Mouse (Mus musculus) myocyte (in vitro differentiated cells): Measurements from ENCODE around the gene Scn4b. TPM values are rescaled to one million over a fixed set of nuclear protein-coding genes. Genes with fewer than 3 reads are reported as not detected.

Source experiments
- H3K27me3 ChIP-seq: one replicate; pipeline ENCODE4 v1.6.1; 2011; ENCODE audit not compliant: control insufficient read depth, insufficient read depth, insufficient read length
- H3K36me3 ChIP-seq: one replicate; pipeline ENCODE4 v1.6.1; 2011; ENCODE audit not compliant: control insufficient read depth, insufficient read depth
- H3K4me2 ChIP-seq: one replicate; pipeline ENCODE4 v1.6.1; 2011; ENCODE audit warnings: low read depth, control low read depth
- H3K4me3 ChIP-seq: one replicate; pipeline ENCODE4 v1.5.1; 2011; ENCODE audit warnings: mild to moderate bottlenecking, control low read depth, moderate library complexity
- H3K79me2 ChIP-seq: one replicate; pipeline ENCODE4 v1.6.1; 2011; ENCODE audit not compliant: control insufficient read depth, insufficient read depth
- H3ac ChIP-seq: one replicate; pipeline ENCODE4 v1.6.1; 2011; ENCODE audit not compliant: control insufficient read depth, insufficient read length
- CEBPB ChIP-seq: IDR thresholded peaks from 2 replicates; pipeline ENCODE4 v1.6.1; 2011; ENCODE audit warnings: mild to moderate bottlenecking, moderate library complexity; ENCODE audit not compliant: poor library complexity, insufficient read depth, severe bottlenecking
- E2F4 ChIP-seq: IDR thresholded peaks from one replicate; pipeline ENCODE4 v1.6.1; 2011; ENCODE audit warnings: mild to moderate bottlenecking, control low read depth, moderate library complexity; ENCODE audit not compliant: insufficient read depth
- MAX ChIP-seq: IDR thresholded peaks from one replicate; pipeline ENCODE4 v1.6.1; 2011; ENCODE audit warnings: low read depth, mild to moderate bottlenecking, control low read depth
- MYOD1 ChIP-seq, 3 experiments: IDR thresholded peaks; one replicate each; pipeline ENCODE4 v1.6.1; 2011; ENCODE audit warnings: control low read depth in 2 of 3, low read depth in 2 of 3, mild to moderate bottlenecking in 2 of 3, moderate library complexity in 1 of 3; ENCODE audit not compliant: insufficient read length in 2 of 3, control insufficient read depth in 1 of 3
- MYOG ChIP-seq, 3 experiments: IDR thresholded peaks; one replicate each; pipeline ENCODE4 v1.6.1; 2011; ENCODE audit warnings: control low read depth in 2 of 3, low read depth in 2 of 3, mild to moderate bottlenecking in 2 of 3; ENCODE audit not compliant: insufficient read length in 2 of 3, control insufficient read depth in 1 of 3, insufficient read depth in 1 of 3
- POLR2A ChIP-seq: IDR thresholded peaks from one replicate; pipeline ENCODE4 v1.6.1; 2011; ENCODE audit warnings: low read depth, mild to moderate bottlenecking, control low read depth, moderate library complexity; ENCODE audit not compliant: insufficient read length
- POLR2AphosphoS2 ChIP-seq: IDR thresholded peaks from one replicate; pipeline ENCODE4 v1.6.1; 2011; ENCODE audit warnings: low read depth, control low read depth; ENCODE audit not compliant: insufficient read length
- REST ChIP-seq: IDR thresholded peaks from one replicate; pipeline ENCODE4 v1.6.1; 2011; ENCODE audit warnings: mild to moderate bottlenecking, control low read depth, moderate library complexity; ENCODE audit not compliant: insufficient read depth, insufficient read length
- SRF ChIP-seq: IDR thresholded peaks from one replicate; pipeline ENCODE4 v1.6.1; 2011; ENCODE audit warnings: low read depth; ENCODE audit not compliant: control insufficient read depth, insufficient read length
- TCF12 ChIP-seq: IDR thresholded peaks from one replicate; pipeline ENCODE4 v1.6.1; 2011; ENCODE audit warnings: mild to moderate bottlenecking, control low read depth; ENCODE audit not compliant: poor library complexity, insufficient read depth, severe bottlenecking
- TCF3 ChIP-seq: IDR thresholded peaks from one replicate; pipeline ENCODE4 v1.6.1; 2011; ENCODE audit warnings: low read depth, control low read depth; ENCODE audit not compliant: insufficient read length
- USF1 ChIP-seq: IDR thresholded peaks from one replicate; pipeline ENCODE4 v1.6.1; 2011; ENCODE audit warnings: low read depth, mild to moderate bottlenecking, control low read depth, moderate library complexity
- polyA plus RNA-seq: library from polyadenylated mRNA; unstranded; fragments of >200 nt; fragmentation: generic; extraction: Trizol; gene quantifications from one replicate; pipeline ENCODE4 v1.2.1, GENCODE M21; 2012; ENCODE audit warnings: missing spikeins

Gene Scn4b
- not detected for polyA plus RNA-seq

DNA sequence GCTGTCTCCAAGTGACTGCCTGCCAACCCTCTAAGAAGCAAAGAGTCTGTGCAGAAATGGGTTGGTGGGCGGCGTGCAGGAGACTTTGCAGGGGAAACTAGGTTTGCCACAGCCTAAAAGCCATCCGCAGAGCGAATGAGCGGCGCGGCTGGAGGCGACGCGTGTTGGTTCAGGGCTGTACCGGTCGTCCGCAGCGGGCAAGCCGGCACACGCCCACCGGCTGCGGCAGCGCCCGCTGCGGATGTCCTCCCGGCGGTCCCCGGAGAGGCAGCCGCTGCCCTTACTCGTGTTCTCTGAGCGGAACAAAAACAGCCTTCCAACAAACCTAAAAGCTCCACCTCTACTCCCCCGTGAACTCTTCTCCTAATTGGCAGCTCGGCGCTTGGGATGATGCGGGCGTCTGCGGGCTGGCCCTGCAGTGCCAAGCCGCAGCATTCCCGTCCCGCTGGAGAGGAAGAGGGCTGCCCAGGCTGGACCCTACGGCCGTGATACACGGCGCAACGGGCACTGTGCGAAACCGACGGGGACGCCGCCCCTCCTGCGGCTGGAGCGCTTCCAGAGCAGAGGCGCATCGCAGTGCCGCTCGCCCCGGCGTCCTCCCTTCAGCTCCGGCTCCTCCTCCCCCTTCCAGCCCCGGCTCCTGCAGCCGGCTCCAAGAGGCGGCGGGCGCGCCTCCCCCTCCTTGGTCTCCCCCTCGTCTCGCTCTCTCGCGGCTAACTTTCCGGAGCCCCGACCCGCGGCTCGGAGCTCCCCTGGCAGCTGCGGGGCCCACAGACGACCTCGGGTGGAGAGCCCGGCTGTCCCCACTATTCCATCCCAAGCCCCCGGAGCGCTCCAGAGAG, at the start of gene Scn4b:
Gene Scn4b, plus strand, starts transcription at position 205 of the 842 bp plus-strand sequence.
- no peak within 1 kb of the TSS for H3K4me3 ChIP-seq
- peaks cover 93% of the 10 kb centered on the region for H3K27me3 ChIP-seq
- H3ac ChIP-seq = no peak within 1 kb of the TSS
- no peak for TF ChIP-seq USF1
- TF ChIP-seq SRF = no peak
- TF ChIP-seq TCF3 = no peak
- TF ChIP-seq MYOD1 (IDR thresholded peaks at IDR 0.05; ENCODE audit: control insufficient read depth in 1 of 3, insufficient read length in 2 of 3, low read depth in 2 of 3) = no peak
- TF ChIP-seq POLR2AphosphoS2 = no peak
- no peak for TF ChIP-seq MAX
- TF ChIP-seq CEBPB = no peak
- no peak for TF ChIP-seq REST
- no peaks in the 10 kb centered on the region for H3K36me3 ChIP-seq
- H3K4me2 ChIP-seq = no peak within 1 kb of the TSS
- no peaks in the 10 kb centered on the region for H3K79me2 ChIP-seq

DNA sequence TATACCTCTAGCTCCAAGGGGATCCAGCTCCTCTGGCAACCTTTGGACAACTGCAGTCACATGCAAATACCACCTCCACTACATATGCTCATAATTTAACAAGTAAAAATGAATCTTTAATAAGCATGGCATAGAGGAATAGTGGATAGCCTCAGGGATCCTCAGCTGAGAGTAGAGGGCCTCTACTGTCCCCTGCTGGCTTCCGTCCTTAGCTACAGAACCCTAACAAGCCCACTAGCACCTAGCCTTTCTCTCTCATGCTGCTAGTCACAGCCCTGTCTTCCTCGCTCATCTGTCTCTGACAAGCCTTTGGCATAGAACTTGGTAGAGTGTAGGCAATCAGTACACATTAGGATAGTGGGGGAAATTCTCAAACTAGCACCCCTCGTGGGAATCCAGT, 47.4 kb upstream of the Scn4b start:
- no peak overlapping the region for H3K4me3 ChIP-seq
- H3K79me2 ChIP-seq = no peaks in the 10 kb centered on the region
- no peak overlapping the region for H3K4me2 ChIP-seq
- H3ac ChIP-seq = no peak overlapping the region
- no peaks in the 10 kb centered on the region for H3K36me3 ChIP-seq
- H3K27me3 ChIP-seq = peaks cover 73% of the 10 kb centered on the region
- TF ChIP-seq E2F4 (no peak), MYOD1 (IDR thresholded peaks at IDR 0.05; ENCODE audit: control insufficient read depth in 1 of 3, insufficient read length in 2 of 3, low read depth in 2 of 3) (no peak), POLR2A (no peak), TCF3 (no peak), USF1 (no peak), SRF (no peak), POLR2AphosphoS2 (no peak), REST (no peak), TCF12 (no peak), MAX (no peak), CEBPB (no peak), MYOG (IDR thresholded peaks at IDR 0.05; ENCODE audit: control insufficient read depth in 1 of 3, insufficient read depth in 1 of 3, insufficient read length in 2 of 3, low read depth in 2 of 3) (no peak)

DNA sequence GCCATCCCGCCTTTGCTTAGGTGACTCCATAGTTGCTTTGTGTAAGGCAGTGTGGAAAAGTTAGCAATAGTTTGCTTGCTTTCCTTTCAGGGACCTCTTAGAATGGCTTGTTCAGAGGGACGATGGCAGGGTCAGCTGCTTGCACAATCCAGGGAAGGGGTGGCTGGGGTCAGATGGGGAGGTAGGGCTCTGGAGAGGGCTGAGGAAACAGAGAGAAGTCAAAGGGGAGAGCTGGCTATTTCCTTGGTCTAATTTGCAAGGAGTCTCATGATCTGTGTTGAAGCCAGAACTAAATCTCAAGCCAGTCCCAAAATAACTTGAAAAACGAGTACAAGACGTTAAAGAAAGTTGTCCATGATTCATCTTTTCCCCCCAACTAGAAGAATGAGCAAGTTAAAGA, 45.6 kb upstream of the Scn4b start:
- Histone ChIP-seq H3K36me3 (no peaks in the 10 kb centered on the region), H3K27me3 (peaks cover 68% of the 10 kb centered on the region)
- TF ChIP-seq MYOG (IDR thresholded peaks at IDR 0.05; ENCODE audit: control insufficient read depth in 1 of 3, insufficient read depth in 1 of 3, insufficient read length in 2 of 3, low read depth in 2 of 3) = no peak
- no peak for TF ChIP-seq E2F4
- no peak for TF ChIP-seq USF1

DNA sequence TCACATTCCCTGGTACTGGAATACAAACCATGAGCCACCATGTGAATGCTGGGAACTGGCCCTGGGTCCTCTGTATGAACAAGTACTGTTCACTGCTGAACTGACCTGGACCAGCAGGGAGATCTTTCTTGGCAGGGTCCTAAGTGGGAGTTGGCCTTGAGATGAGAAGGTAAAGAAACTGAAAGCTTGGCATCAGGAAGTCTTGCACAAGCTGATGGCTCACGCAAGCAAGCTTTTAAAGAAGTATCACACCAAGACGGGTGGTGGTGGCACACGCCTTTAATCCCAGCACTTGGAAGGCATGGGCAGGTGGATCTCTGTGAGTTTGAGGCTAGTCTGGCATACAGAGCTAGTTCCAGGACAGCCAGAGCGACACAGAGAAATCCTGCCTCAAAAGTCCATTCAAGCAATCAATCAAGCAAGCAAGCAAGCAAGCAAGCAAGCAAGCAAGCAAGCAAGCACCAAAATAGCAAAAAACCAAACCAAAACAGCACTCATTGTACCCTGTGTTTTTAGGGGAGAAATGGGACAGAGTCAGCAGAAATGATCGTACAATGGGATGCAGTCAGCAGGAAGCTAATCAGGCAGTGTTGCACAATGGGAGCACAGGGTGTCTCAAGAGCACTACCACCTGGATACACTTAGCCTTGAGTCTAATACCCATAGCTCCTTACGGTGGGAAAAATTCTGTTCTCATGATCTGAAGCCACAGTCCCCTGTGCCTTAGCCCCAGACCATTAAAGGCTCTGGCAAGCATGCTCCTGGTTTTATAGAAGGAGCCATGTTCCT, 42.9 kb upstream of the Scn4b start:
- Histone ChIP-seq H3K4me3 (no peak overlapping the region), H3K4me2 (no peak overlapping the region), H3K27me3 (peaks cover 83% of the 10 kb centered on the region), H3ac (no peak overlapping the region), H3K79me2 (no peaks in the 10 kb centered on the region), H3K36me3 (no peaks in the 10 kb centered on the region)
- no peak for TF ChIP-seq MAX
- no peak for TF ChIP-seq SRF
- no peak for TF ChIP-seq TCF12
- TF ChIP-seq CEBPB = no peak
- TF ChIP-seq MYOD1 (IDR thresholded peaks at IDR 0.05; ENCODE audit: control insufficient read depth in 1 of 3, insufficient read length in 2 of 3, low read depth in 2 of 3) = no peak
- no peak for TF ChIP-seq TCF3
- TF ChIP-seq MYOG (IDR thresholded peaks at IDR 0.05; ENCODE audit: control insufficient read depth in 1 of 3, insufficient read depth in 1 of 3, insufficient read length in 2 of 3, low read depth in 2 of 3) = no peak
- TF ChIP-seq E2F4 = no peak
- no peak for TF ChIP-seq POLR2AphosphoS2
- TF ChIP-seq USF1 = no peak
- TF ChIP-seq POLR2A = no peak
- no peak for TF ChIP-seq REST

More for the DNA sequence above, 45.6 kb upstream of the Scn4b start:
- Histone ChIP-seq H3K79me2 (no peaks in the 10 kb centered on the region), H3K4me2 (no peak overlapping the region), H3K4me3 (no peak overlapping the region), H3ac (no peak overlapping the region)
